In genomic region chr8:107658386-107658785, GRCm38 (mm10) we compare ENCODE assay signal across 16 mouse cellular contexts.
"Had no signal": no experiment of that assay in that cellular context is flagged by ENCODE, and none has a peak within 500 bp of the region (broad histone marks: within the 10 kb centered on the region; RNA-seq: fewer than 3 reads in every experiment).

No protein-coding gene starts in this region.

- DNase-seq: retina, postnatal 1 day; right cerebral cortex, adult 18-20 months; right cerebral cortex, postnatal 14 days; right cerebral cortex, postnatal 25 days; right cerebral cortex, postnatal 4 days; spleen, adult 18-20 months; thymus, adult 18-20 months; thymus, adult 2 months; thymus, postnatal 14 days; thymus, postnatal 25 days; thymus, postnatal 36 days; thymus, postnatal 4 days had no signal

- H3K4me2 ChIP-seq: neural tube, embryonic 13.5 days; neural tube, embryonic 15.5 days; stomach, embryonic 15.5 days had no signal

- H3K9ac ChIP-seq: neural tube, embryonic 13.5 days; neural tube, embryonic 15.5 days; stomach, embryonic 15.5 days had no signal

- H3K36me3 ChIP-seq: neural tube, embryonic 13.5 days; neural tube, embryonic 15.5 days; stomach, embryonic 15.5 days had no signal

- H3K9me3 ChIP-seq: neural tube, embryonic 13.5 days; neural tube, embryonic 15.5 days; stomach, embryonic 15.5 days had no signal

- H3K4me1 ChIP-seq: neural tube, embryonic 13.5 days; neural tube, embryonic 15.5 days; stomach, embryonic 15.5 days had no signal

- H3K27me3 ChIP-seq: neural tube, embryonic 13.5 days; neural tube, embryonic 15.5 days; stomach, embryonic 15.5 days had no signal

- H3K27ac ChIP-seq: neural tube, embryonic 13.5 days; neural tube, embryonic 15.5 days; stomach, embryonic 15.5 days; stomach, postnatal 0 days had no signal

- H3K4me3 ChIP-seq: neural tube, embryonic 13.5 days; neural tube, embryonic 15.5 days; stomach, embryonic 15.5 days had no signal
